Mouse (Mus musculus) cerebellum, postnatal 25 days (tissue): ENCODE results near the gene Cxcl17.
A peak's percentile ranks its signal among the peaks of the same experiment; 100 is the strongest.
"Not testable (repeated sequence)": the region's sequence is repeated elsewhere in the genome, so short reads cannot be mapped to it uniquely, and the experiment has no call there.

Experiments used
- DNase-seq, 2 experiments: peaks; one replicate each; pipeline ENCODE4 v3.0.0; 2021; ENCODE audit warnings: mixed read lengths in 2 of 2

The Cxcl17 gene

DNA sequence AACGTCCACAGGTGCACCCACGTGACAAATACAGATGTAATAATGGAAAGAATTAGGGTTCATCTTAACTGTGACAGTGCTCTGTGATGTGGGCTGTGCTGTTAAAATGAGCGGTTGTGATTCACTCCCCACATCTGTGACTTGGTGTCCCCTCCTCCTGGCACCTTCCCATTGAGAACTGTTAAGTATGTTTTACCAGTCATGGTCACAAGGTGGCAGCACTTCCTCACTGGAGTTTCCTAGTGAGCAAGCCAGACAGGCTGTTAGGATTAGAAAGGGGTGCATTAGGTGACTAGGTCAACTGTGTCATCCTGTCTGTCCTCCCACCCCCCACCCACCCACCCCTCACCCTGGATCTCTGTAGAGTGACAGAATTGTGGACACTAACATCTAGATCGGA is 11.7 kb upstream of the Cxcl17 start:
- peak; percentile 69 to 87 for DNase-seq

DNA sequence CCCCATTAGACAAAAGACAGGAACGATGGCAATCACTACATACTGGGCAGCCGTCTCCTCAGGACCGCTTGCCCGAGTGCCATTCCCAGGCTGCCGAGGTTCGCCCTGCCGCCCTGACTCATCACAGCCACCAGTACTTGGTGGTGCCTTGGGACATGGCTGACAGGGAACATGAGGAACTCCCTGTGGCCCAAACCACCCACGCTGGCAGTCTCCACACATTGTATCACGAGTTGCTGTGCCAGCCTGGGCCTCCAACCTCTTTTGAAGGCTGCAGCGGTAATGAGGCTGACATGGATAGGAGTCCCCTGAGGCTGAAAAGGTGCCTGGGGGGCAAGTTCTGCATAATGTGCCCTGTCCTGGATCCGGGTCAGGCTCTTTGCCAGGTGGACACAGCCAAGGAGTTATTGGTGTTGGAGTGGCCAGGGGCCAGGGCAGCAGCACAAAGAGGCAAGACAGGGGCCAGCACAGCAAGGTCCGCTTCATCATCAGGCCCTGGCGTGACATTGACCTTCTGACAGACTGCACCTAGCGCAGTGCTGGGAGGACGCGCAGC is 9.7 kb upstream of the Cxcl17 start:
- DNase-seq = peak; percentile 23 to 40

DNA sequence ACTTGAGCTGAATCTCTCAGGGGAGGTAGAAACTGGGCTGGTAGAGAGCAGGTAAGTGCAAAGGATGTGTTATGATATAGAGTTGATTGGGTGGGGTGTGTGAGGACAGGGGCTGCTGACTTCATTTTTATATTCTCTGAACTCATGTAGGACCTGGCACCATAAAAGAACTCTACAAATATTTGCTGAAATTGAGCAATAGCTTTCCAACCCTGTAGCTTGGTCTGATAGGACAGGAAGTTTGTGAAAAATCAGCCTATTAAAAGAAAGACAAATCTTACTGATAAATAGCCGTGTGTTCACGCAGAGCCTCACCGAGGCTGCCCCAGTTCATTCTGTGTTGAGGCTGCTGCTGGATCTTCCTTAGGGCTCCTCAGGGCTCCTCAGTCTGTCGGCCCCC is 7.3 kb upstream of the Cxcl17 start:
- no peak for DNase-seq

DNA sequence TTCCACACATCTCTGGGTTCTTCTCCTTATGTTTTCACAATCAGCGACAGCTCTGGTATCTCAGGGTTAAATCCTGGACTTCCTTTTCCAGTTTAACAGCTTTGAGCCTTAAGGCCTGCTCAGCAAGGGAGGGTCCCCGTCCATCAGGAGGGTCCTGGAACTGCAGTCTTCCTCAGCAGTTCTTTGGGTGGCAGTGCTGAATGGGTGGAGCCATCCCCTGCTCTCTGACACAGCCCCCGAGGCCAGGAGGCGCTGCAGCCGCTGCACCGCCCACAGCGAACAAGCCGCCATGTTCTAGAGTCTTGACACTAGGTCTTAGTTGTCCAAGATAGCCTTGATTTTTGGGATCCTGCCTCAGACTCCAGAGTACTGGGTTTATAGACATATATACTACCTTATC is 6.8 kb upstream of the Cxcl17 start:
- no peak for DNase-seq

DNA sequence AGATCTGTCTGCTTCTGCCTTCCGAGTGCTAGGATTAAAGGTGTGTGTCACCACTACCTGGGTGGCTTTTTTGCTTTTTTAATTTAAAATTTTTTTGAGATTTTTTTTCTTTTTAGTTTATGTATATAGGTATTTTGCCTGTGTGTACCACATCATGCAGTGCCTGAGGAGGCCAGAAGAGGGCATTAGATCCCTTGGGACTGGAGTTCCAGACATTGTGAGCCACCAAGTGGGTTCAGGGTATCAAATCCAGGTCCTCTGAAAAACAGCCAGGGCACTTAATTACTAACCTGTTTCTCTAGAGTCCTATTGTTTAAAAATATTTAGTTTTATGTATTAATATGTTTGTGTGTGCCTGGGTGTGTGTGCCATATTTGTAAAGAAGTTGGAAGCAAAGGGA is 4.9 kb upstream of the Cxcl17 start:
- DNase-seq = peak in 1 of 2 experiments; percentile 55

DNA sequence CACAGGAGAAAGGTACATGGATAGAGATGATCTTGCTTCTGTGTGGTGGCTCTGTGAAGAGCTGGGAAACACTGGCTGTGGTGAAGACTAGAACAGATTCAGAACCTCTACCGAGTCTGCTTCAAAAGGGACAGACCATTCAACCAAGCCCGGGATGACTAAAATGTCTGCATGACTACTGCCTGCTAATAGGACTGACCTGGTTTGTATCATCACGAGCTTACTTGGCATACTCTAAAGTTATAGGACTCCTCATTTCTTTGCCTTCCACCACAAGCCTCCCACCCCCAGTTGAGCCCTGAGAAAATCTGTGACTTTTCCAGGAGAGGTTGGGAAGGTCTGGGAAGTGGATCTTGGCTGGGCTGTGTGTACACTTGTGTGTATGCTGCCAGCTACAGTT is 825 bp downstream of the Cxcl17 start:
- DNase-seq = no peak

DNA sequence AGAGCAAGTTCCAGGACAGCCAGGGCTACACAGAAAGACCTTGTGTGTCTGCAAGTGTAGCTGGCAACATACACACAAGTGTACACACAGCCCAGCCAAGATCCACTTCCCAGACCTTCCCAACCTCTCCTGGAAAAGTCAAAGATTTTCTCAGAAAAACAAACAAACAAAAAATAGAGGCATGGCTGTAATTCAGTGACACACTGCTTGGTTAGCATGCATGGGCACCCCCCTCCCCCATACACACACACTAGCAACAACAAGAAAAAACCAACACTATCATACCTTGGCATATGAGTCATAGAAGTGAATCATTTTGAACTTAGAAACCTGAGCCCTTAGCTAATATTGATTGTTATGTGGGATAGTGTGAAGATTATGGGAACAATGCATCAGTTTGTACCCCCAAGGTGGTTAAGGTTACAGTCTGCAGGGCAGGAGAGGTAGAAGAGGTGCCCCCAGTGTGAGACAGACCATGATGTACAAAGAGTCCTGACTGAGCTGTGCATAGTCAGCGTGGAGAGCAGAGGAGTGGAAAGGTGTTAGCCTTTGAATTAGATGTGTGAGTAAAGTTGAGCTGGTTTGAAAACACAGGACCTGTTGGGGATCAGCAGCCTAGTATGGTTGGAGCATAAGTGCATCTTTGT is 1.6 kb downstream of the Cxcl17 start:
- DNase-seq = no peak

DNA sequence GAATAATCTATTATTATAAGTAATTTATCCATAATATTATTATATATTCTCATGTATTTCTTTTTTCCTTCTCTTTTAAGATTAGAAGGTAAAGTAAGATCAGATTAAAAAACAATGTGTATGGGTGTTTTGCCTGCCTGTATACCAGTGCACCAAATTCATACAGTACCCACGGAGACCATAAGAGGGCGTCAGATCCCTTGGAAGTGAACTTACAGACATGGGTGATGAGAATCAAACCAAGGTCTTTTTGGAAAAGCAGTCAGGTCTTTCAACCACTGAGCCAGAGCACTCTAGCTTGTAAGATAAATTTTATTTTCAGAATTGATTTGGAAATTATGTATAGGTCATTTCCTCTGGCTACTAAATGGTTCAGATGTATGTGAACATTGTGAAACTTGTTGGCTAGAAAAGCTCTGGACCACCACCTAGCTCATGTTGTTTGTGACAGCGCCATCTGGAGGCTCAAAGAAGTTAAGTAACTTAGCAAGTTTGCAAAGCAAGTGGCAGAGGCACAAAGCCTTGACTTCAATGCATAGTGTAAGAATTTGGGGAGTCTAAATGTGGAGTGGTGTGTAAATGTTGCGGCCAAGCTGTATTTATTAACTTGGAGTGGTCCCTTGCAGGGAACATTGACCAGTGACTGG is 3.4 kb downstream of the Cxcl17 start:
- DNase-seq = peak in 1 of 2 experiments; percentile 26

DNA sequence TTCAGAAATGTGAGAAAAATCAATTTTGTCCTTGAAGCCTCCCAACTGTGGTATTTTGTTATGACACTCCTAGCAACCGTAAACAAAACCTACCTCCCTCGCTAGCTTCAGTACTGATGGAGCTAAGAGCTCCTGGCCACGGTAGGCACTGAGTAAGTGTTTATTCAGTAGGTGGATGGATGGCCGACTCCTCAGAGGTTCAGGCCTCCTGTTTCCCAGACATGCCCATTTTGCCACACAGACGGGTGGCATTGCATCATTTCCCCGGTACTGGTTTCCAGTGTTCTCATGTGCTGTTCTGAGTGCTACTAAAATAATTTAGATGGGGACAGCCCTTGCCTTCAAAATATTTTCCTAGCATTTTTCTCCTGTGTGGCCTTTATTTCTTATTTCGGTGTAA is 6.2 kb downstream of the Cxcl17 start:
- no peak for DNase-seq

DNA sequence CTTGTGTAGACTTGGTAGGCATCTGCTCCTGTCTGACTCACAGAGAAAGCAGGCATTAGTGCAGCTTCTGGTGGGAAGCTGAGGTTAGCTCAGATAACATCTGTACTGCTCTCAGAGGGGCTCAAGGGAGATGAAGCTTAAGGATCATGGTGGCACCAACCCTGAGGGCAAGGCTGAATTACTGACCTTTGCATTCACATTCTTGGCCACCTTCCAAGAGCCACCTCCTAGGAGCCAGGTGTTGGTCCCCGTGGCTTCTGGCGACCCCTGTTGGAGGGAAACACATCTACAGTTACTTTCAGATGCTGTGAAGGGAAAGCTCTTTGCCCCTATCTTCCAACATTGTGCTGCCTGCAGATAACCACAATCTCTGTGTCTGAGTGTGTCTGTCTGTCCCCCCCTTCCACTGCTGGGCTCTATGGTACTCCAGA is 10.0 kb downstream of the Cxcl17 start:
- peak in 1 of 2 experiments; percentile 58 for DNase-seq

DNA sequence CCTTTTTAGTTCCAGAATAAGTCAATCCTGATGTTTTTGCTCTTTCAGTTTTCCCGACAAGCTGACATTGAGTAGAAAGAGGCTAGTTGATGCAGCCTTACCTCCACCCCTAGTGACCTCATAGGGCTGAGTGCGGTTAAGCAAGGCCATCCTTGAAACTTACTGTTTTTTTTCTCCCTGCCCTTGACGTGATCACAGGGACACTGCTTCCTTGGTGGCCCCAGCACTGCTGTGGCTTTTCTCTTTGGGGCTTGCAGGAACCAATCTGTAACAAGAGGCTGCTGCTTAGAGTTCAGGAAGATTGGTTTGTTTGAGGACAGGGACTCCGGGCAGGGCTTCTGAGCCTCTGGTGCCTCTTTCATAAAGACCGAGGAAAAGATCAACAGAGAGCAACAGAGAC is 10.7 kb downstream of the Cxcl17 start:
- DNase-seq = no peak

DNA sequence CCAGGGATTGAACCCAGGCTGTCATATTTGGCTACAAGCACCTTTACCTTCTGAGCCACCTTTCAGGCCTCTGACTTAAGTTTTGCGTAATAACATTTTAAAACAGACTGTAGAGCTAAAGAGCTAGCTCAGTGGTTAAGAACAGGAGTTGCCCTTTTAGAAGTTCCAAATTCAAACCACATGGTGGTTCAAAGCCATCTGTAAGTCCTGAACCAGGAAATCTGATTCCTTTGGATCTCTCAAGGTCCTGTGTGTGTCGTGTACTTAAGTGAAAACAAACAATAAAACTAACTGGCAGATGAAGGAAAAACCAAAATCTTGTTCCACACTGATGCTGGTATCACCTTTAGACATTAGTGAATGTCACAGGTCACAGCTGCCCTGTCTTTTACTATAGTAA is 11.1 kb downstream of the Cxcl17 start:
- DNase-seq = no peak

DNA sequence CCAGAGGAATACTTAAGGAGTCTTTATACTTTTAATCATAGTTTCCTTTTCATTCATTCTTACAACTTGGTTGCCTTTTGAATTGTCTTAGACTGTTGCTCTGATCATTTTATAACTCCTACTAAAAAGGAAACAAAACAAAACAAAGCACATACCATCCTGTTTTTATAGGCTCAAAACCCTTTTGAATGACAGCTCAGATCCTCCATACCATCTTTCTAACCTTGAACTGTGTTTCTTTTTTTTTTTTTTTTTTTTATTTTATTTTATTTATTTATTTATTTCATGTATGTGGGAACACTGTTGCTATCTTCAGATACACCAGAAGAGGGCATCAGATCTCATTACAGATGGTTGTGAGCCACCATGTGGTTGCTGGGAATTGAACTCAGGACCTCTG is 13.7 kb downstream of the Cxcl17 start:
- DNase-seq = not testable (repeated sequence)

DNA sequence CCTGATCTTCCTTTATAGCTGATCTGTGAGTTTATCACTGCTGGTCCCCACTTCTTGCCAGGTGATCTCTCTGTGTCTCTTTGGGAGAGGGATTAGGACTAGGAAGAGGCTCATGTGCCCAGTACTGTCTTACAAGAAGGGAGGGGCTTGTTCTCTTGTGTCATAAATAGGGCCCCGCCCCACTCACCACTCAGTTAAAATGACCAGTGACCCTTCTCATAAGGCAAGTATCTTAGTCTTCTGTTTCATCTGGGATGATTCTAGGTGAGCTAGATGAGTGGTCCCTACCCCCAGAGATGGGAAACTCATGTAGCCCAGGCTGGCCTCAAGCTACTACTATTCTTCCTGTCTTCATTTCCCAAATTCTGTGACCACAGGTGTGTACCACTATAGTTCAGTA is 14.1 kb downstream of the Cxcl17 start, which contains the start of gene Lipe:
Gene Lipe, minus strand, starts transcription at position 101 of the 400 bp plus-strand sequence.
- DNase-seq = no peak

DNA sequence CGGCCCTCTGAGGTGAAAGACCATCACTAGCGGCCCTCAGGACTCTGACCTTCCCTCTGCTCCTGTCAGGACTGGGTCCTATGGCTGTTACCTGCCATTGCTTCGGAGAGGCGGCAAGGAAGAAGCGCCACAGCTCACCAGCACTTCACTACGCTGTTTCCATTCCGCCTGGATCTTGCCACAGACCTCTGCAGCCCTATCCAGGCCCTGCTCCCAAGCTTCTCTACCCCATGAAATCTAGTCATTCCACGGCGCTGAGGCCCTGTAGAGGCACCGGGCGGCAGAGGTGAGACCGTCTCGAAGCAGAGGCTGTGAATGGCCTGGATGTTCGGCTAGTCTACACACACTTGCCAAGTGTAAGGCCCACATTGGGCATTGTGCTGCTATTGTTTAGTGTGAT is 16.1 kb downstream of the Cxcl17 start:
- peak in 1 of 2 experiments; percentile 27 for DNase-seq

DNA sequence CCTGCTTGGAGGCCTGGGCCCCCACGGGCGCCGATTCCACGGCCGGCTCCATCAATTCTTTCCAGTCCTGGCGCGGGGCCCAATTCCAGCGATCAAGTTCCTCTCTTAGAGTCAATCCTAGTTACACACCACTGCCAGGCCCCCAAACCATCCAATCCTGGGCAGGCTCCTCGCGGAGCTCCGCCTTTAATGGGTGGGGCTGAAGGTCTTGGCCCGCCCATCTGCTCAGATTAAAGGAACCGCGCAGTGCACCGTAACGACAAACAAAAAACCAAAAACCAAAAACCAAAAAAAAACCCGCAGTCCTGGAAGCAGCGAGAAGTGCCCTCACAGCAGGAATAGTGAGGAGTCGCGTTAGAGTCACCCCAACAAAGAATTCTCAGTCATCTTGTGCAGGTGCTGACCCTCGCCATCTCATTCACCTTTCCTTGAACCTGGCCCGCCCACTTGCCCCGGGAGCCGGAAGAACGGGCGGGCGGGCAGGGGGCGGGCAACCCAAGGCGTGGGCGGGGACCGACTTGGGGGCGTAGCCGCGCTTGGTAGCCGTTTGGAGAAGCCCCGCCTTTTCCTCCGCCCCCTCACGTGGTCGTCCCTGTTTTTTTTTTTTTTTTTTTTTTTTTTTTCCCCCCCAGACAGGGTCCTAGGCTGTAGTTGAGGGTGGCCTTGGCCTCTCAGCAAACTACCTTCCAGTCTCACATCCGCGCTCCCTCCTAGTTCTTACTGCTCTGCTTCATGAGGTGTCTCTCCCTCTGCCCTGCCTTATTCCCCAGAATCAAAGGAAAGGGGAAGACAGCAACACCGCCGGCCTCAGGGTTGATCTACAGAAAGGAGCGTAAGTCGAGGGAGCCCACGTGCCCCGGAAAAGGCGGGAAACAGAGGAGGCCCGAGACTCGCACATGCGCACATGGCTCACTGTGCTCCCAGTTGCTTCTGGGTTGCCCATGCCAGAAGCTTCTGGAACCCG is 16.8 kb downstream of the Cxcl17 start:
- DNase-seq = peak; percentile 95 to 98

DNA sequence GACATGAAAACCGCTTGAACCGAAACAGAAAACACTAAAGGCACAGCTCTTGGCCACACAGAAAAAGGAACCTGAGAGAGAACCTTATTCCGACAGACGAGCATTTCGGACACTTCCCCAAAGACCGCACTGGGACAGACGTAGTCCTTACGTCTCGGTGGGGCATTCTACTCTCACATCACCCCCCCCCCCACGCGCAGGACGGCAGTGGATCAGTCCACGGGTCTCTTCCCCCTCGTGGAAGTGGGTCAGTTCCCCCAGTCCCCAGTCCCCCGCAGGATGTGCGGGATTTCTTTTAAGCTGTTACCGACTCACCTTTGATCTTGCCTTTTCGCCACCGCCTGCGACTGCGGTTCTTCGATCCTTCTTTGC is 17.5 kb downstream of the Cxcl17 start:
- DNase-seq = no peak

DNA sequence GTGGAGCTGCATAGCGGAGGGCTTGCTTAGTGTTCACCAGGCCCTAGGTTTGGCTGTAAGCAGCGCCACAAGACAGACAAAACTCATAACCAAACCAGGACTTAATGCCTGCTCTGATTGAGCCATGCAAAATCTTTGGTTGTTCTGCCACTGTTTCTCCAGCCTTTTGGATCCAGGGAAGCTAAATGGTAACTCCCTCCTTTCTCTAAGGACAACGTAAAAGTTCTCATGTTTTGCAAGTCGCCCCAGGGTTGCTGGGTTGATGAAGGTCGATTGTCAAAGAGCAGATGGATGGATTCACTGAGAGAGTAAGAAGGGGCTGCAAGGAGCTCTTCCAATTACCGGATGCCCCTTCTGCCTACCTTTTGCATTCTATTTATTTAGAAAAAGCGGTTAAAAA is 17.9 kb downstream of the Cxcl17 start:
- DNase-seq = peak in 1 of 2 experiments; percentile 22

DNA sequence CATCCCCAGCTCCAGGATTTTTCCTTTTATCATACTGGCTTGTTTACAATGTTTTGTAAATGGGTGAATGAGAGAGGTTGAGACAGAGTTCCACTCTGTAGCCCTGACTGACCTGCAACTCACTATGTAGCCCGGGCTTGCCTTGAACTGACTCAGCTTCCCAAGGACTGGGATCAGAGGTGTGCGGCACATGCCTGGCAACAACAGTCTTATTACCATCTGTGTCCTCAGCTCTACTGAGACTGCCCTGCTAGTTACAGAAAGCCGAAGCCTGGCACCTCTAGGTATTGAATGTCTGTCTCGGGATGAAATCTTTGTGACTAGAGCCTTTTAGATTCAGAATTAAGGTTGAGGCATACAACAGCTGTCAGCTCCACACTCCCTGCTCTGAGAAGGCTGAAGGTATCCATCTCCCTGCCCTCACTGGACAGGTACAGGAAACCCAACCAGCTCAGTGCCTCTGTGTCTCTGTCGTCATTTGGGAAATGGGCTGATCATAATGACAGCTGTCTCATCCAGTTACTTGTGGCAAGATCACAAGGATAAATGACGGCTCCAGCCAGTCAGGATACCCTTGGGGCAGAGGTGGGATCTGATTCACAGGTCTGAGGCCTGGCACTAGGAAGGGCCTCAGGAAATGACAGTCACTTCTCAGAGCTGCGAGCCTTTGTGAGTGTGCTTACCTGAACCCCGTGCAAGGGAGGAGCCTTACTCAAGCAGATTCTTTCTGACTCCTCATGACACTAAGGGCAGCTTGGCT is 19.1 kb downstream of the Cxcl17 start:
- peak in 1 of 2 experiments; percentile 42 for DNase-seq

DNA sequence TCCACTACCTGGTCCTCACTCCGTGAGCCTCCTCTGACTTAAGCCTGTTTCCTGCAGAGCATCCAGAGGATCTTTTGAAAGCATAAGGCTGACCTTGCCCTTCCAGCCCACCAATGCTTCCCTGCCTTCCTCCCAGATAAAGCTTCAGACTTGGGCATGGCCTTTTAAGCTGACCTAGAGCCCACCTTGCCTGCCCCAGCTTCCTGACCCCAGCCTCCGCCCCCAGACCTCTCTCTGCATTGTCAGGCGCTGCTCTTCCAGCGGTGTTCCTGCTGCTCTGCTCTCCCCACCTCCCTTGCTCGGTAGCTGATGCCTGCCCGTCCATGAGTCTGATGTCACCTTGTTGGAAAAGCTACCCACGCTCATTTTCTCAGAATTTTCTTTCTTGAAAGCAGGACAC is 19.8 kb downstream of the Cxcl17 start:
- no peak for DNase-seq

DNA sequence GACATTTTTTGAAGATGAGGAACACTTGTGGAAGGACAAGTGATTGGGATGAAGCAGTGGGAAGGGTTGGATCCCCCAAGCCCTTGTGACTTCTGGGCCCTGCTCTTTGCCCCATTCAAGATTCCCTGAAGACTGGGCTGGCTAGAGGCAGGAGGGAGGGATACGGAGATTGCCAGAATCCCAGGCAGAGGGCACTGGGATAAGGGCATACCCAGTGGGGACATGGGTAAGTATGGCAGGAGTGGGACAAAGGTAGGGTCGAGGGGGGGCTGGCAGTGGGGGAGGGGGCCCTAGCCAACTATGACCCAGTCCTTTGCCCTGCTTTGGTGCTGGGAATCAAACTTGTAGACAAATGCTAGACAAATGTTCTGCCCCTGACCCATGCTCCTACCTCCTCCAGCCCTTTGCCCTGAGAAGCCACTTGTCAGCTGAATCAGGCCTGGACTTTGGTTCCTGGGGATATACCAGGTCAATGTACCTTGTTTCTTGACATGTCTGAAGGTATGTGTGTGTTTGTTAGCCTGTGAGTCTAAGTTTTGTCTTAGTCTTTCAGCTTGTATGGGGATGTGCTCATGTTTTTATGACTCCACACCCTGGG is 20.7 kb downstream of the Cxcl17 start:
- no peak for DNase-seq

DNA sequence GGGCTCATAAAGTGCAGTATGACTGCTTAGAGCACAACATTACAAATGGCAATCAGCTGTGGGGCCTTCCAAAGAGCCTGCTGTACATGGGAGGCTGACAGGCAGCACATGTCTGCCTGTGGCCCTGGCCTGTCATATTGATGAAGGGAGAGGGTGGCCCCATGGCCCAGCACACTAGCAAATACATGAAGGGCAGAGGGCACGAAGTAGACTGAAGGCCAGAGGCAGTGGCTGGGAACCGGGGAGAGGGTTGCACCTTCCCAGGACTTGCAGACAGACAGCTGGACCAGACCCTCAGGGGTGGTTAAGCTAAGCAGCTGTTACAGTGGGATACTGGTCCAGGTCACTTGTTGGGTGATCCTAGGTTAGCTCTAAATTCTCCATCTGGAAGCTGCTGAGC is 21.7 kb downstream of the Cxcl17 start:
- DNase-seq = no peak
